Mouse (Mus musculus) neural tube, embryonic 12.5 days (tissue): ENCODE measurements around the gene Pcdh15. TPM values are rescaled to one million over a fixed set of nuclear protein-coding genes. Genes with fewer than 3 reads are reported as not detected.

Experiments
- ATAC-seq: fragments of 200-750 bp; cut with Nextera tagmentation; 2 replicates; pipeline ENCODE4 v1.8.0; 2017; ENCODE audit warnings: low read depth, mild to moderate bottlenecking, moderate TSS enrichment, moderate library complexity; ENCODE audit not compliant: low FRiP score
- H3K27ac ChIP-seq: fragments of 300-500 bp; sonication (generic); 2 replicates; pipeline ENCODE4 v1.5.1; 2016
- H3K27me3 ChIP-seq: fragments of 300-500 bp; sonication (generic); replicated peaks from 2 replicates; pipeline ENCODE4 v1.6.1; 2016; ENCODE audit warnings: mild to moderate bottlenecking
- H3K36me3 ChIP-seq: fragments of 300-500 bp; sonication (generic); 2 replicates; pipeline ENCODE4 v1.6.1; 2016; ENCODE audit warnings: mild to moderate bottlenecking
- H3K4me1 ChIP-seq: fragments of 300-500 bp; sonication (generic); 2 replicates; pipeline ENCODE4 v1.6.1; 2016
- H3K4me2 ChIP-seq: fragments of 300-500 bp; sonication (generic); replicated peaks from 2 replicates; pipeline ENCODE4 v1.6.1; 2016; ENCODE audit warnings: mild to moderate bottlenecking
- H3K4me3 ChIP-seq: fragments of 300-500 bp; sonication (generic); 2 replicates; pipeline ENCODE4 v1.5.1; 2016
- H3K9ac ChIP-seq: fragments of 300-500 bp; sonication (generic); 2 replicates; pipeline ENCODE4 v1.6.1; 2016; ENCODE audit warnings: mild to moderate bottlenecking
- H3K9me3 ChIP-seq: fragments of 300-500 bp; sonication (generic); 2 replicates; pipeline ENCODE4 v1.6.1; 2016; ENCODE audit warnings: mild to moderate bottlenecking
- WGBS: fragments of 180-500 bp; shearing (Covaris S2); methylation state at CpG from one replicate; pipeline ENCODE4 v1.1.7; 2016; 5-methylcytosine and 5-hydroxymethylcytosine counted together
- polyA plus RNA-seq: library from polyadenylated mRNA; unstranded; fragments of >200 nt; fragmentation: Nextera tagmentation; extraction: Ambion mirVana; gene quantifications from 2 replicates; pipeline ENCODE4 v1.2.1, GENCODE M21; 2016

Gene Pcdh15
- polyA plus RNA-seq, 1 experiment from 2014 or later = 7.1 TPM

- H3K36me3 ChIP-seq = no peaks in the 10 kb centered on the region
- WGBS = 65% methylated on average over 6 of the region's 6 CpGs
- no peaks in the 10 kb centered on the region for H3K27me3 ChIP-seq
- no peaks in the 10 kb centered on the region for H3K4me1 ChIP-seq
- H3K27ac ChIP-seq = no peak overlapping the region
- no peak overlapping the region for H3K4me3 ChIP-seq
- no peak overlapping the region for H3K9ac ChIP-seq
- H3K9me3 ChIP-seq = peaks cover 4% of the 10 kb centered on the region; the same call in 1 of the 2 replicates
- ATAC-seq = no peak
- no peak overlapping the region for H3K4me2 ChIP-seq
Measured at GRCm38 (mm10) chr10:74269637-74270269, 1170.6 kb downstream of the Pcdh15 start.

GRCm38 (mm10) chr10:74270894-74271293 is 1171.8 kb downstream of the Pcdh15 start:
- Histone ChIP-seq H3K9me3 (peaks cover 4% of the 10 kb centered on the region; the same call in 1 of the 2 replicates), H3K4me3 (no peak overlapping the region), H3K9ac (no peak overlapping the region), H3K4me2 (no peak overlapping the region), H3K27ac (no peak overlapping the region), H3K4me1 (no peaks in the 10 kb centered on the region), H3K27me3 (no peaks in the 10 kb centered on the region), H3K36me3 (no peaks in the 10 kb centered on the region)
- 93% methylated on average over 5 of the region's 5 CpGs for WGBS
- no peak for ATAC-seq

GRCm38 (mm10) chr10:74304120-74304519 is 1205.0 kb downstream of the Pcdh15 start:
- no peak overlapping the region for H3K4me2 ChIP-seq
- WGBS = 94% methylated on average over 2 of the region's 2 CpGs
- no peak overlapping the region for H3K4me3 ChIP-seq
- H3K27me3 ChIP-seq = no peaks in the 10 kb centered on the region
- no peak overlapping the region for H3K9ac ChIP-seq
- no peak overlapping the region for H3K27ac ChIP-seq
- H3K4me1 ChIP-seq = no peaks in the 10 kb centered on the region
- ATAC-seq = 0 out of 2 replicates have a peak, but pooled peaks have one; percentile 25
- no peaks in the 10 kb centered on the region for H3K36me3 ChIP-seq
- H3K9me3 ChIP-seq = no peaks in the 10 kb centered on the region

- H3K9me3 ChIP-seq = no peaks in the 10 kb centered on the region
- no peak for ATAC-seq
- no peak overlapping the region for H3K4me3 ChIP-seq
- H3K27me3 ChIP-seq = no peaks in the 10 kb centered on the region
- H3K9ac ChIP-seq = no peak overlapping the region
- H3K27ac ChIP-seq = no peak overlapping the region
- H3K36me3 ChIP-seq = no peaks in the 10 kb centered on the region
- H3K4me1 ChIP-seq = no peaks in the 10 kb centered on the region
- H3K4me2 ChIP-seq = no peak overlapping the region
- WGBS = 78% methylated on average over 5 of the region's 5 CpGs
Measured at GRCm38 (mm10) chr10:74305439-74306158, 1206.5 kb downstream of the Pcdh15 start.

- no peak overlapping the region for H3K9ac ChIP-seq
- H3K4me3 ChIP-seq = no peak overlapping the region
- no peaks in the 10 kb centered on the region for H3K36me3 ChIP-seq
- ATAC-seq = no peak
- H3K27ac ChIP-seq = no peak overlapping the region
- H3K27me3 ChIP-seq = no peaks in the 10 kb centered on the region
- 67% methylated on average over 3 of the region's 3 CpGs for WGBS
- H3K4me1 ChIP-seq = no peaks in the 10 kb centered on the region
- no peak overlapping the region for H3K4me2 ChIP-seq
- H3K9me3 ChIP-seq = no peaks in the 10 kb centered on the region
Measured at GRCm38 (mm10) chr10:74307035-74307434, 1207.9 kb downstream of the Pcdh15 start.

- WGBS = 91% methylated on average over 2 of the region's 2 CpGs
- no peaks in the 10 kb centered on the region for H3K4me1 ChIP-seq
Measured at GRCm38 (mm10) chr10:74316091-74316490, 1216.9 kb downstream of the Pcdh15 start.

GRCm38 (mm10) chr10:74335412-74335811 is 1236.3 kb downstream of the Pcdh15 start:
- H3K9ac ChIP-seq = no peak overlapping the region
- no peak overlapping the region for H3K4me3 ChIP-seq
- H3K4me1 ChIP-seq = no peaks in the 10 kb centered on the region; the same call in 1 of the 2 replicates
- no peaks in the 10 kb centered on the region for H3K27me3 ChIP-seq
- H3K4me2 ChIP-seq = no peak overlapping the region
- H3K27ac ChIP-seq = no peak overlapping the region
- 66% methylated on average over 7 of the region's 7 CpGs for WGBS
- H3K36me3 ChIP-seq = no peaks in the 10 kb centered on the region
- peak; percentile 82 for ATAC-seq
- no peaks in the 10 kb centered on the region for H3K9me3 ChIP-seq

More at GRCm38 (mm10) chr10:74316091-74316490, 1216.9 kb downstream of the Pcdh15 start:
- H3K27me3 ChIP-seq = no peaks in the 10 kb centered on the region
- no peak overlapping the region for H3K9ac ChIP-seq
- H3K9me3 ChIP-seq = no peaks in the 10 kb centered on the region
- no peak overlapping the region for H3K27ac ChIP-seq
- ATAC-seq = no peak
- no peak overlapping the region for H3K4me3 ChIP-seq
- no peaks in the 10 kb centered on the region for H3K36me3 ChIP-seq
- no peak overlapping the region for H3K4me2 ChIP-seq

GRCm38 (mm10) chr10:74339247-74340160 is 1240.4 kb downstream of the Pcdh15 start:
- Histone ChIP-seq H3K4me3 (no peak overlapping the region), H3K36me3 (no peaks in the 10 kb centered on the region), H3K4me1 (no peaks in the 10 kb centered on the region; the same call in 1 of the 2 replicates), H3K9me3 (no peaks in the 10 kb centered on the region), H3K27me3 (no peaks in the 10 kb centered on the region), H3K4me2 (no peak overlapping the region), H3K9ac (no peak overlapping the region), H3K27ac (no peak overlapping the region)
- WGBS = 80% methylated on average over 3 of the region's 3 CpGs
- no peak for ATAC-seq

- no peak overlapping the region for H3K4me3 ChIP-seq
- no peaks in the 10 kb centered on the region for H3K27me3 ChIP-seq
- no peak overlapping the region for H3K27ac ChIP-seq
- no peaks in the 10 kb centered on the region for H3K9me3 ChIP-seq
- no peaks in the 10 kb centered on the region for H3K4me1 ChIP-seq
- ATAC-seq = no peak
- H3K36me3 ChIP-seq = no peaks in the 10 kb centered on the region
- 71% methylated on average over 5 of the region's 5 CpGs for WGBS
- H3K9ac ChIP-seq = no peak overlapping the region
- no peak overlapping the region for H3K4me2 ChIP-seq
Measured at GRCm38 (mm10) chr10:74359526-74359925, 1260.4 kb downstream of the Pcdh15 start.

GRCm38 (mm10) chr10:74378697-74379096 is 1279.6 kb downstream of the Pcdh15 start:
- peak; percentile 42 for ATAC-seq
- no peak overlapping the region for H3K4me3 ChIP-seq
- no peak overlapping the region for H3K27ac ChIP-seq
- WGBS = 88% methylated on average over 1 of the region's 1 CpGs
- no peaks in the 10 kb centered on the region for H3K27me3 ChIP-seq
- no peaks in the 10 kb centered on the region for H3K36me3 ChIP-seq
- H3K4me2 ChIP-seq = no peak overlapping the region
- H3K4me1 ChIP-seq = no peaks in the 10 kb centered on the region
- no peak overlapping the region for H3K9ac ChIP-seq
- H3K9me3 ChIP-seq = no peaks in the 10 kb centered on the region

- Histone ChIP-seq H3K4me1 (no peaks in the 10 kb centered on the region), H3K9me3 (no peaks in the 10 kb centered on the region), H3K4me2 (no peak overlapping the region), H3K27me3 (no peaks in the 10 kb centered on the region), H3K36me3 (no peaks in the 10 kb centered on the region), H3K9ac (no peak overlapping the region), H3K27ac (no peak overlapping the region), H3K4me3 (no peak overlapping the region)
- ATAC-seq = peak; percentile 73
- WGBS = 39% methylated on average over 7 of the region's 7 CpGs
Measured at GRCm38 (mm10) chr10:74379276-74380134, 1280.4 kb downstream of the Pcdh15 start.
